Mouse (Mus musculus) lung, postnatal 4 days (tissue): ENCODE measurements around the gene Mad1l1.

Source experiments
- DNase-seq, 2 experiments: peaks; one replicate each; pipeline ENCODE4 v3.0.0; 2021

The Mad1l1 gene

GRCm38 (mm10) chr5:140123640-140124366, 197.5 kb downstream of the Mad1l1 start:
- no peak for DNase-seq

- DNase-seq: no peak
Observed at GRCm38 (mm10) chr5:140123194-140123593, 198.2 kb downstream of the Mad1l1 start.

GRCm38 (mm10) chr5:140121966-140122365, 199.4 kb downstream of the Mad1l1 start:
- no peak for DNase-seq

- DNase-seq: no peak
Observed at GRCm38 (mm10) chr5:140118921-140119320, 202.4 kb downstream of the Mad1l1 start.

- DNase-seq: no peak
Observed at GRCm38 (mm10) chr5:140117968-140118367, 203.4 kb downstream of the Mad1l1 start.

GRCm38 (mm10) chr5:140115434-140116271, 205.7 kb downstream of the Mad1l1 start:
- DNase-seq: peak; percentile 80 to 82

- no peak for DNase-seq
Observed at GRCm38 (mm10) chr5:140114512-140115060, 206.8 kb downstream of the Mad1l1 start.

GRCm38 (mm10) chr5:140113281-140113680, 208.1 kb downstream of the Mad1l1 start:
- DNase-seq: no peak

GRCm38 (mm10) chr5:140110024-140110423, 211.3 kb downstream of the Mad1l1 start:
- no peak for DNase-seq

GRCm38 (mm10) chr5:140107907-140108306, 213.4 kb downstream of the Mad1l1 start:
- peak in 1 of 2 experiments; percentile 29 for DNase-seq

- no peak for DNase-seq
Observed at GRCm38 (mm10) chr5:140106051-140106450, 215.3 kb downstream of the Mad1l1 start.

- DNase-seq: no peak
Observed at GRCm38 (mm10) chr5:140104891-140105290, 216.5 kb downstream of the Mad1l1 start.

GRCm38 (mm10) chr5:140102731-140103130, 218.6 kb downstream of the Mad1l1 start:
- DNase-seq: no peak

- DNase-seq: no peak
Observed at GRCm38 (mm10) chr5:140101409-140102009, 219.8 kb downstream of the Mad1l1 start.

- DNase-seq: no peak
Observed at GRCm38 (mm10) chr5:140098711-140099110, 222.6 kb downstream of the Mad1l1 start.

- no peak for DNase-seq
Observed at GRCm38 (mm10) chr5:140095203-140095602, 226.1 kb downstream of the Mad1l1 start.

GRCm38 (mm10) chr5:140093489-140093888, 227.9 kb downstream of the Mad1l1 start:
- DNase-seq: no peak

- peak; percentile 71 to 87 for DNase-seq
Observed at GRCm38 (mm10) chr5:140091601-140092000, 229.8 kb downstream of the Mad1l1 start.

GRCm38 (mm10) chr5:140089263-140089662, 232.1 kb downstream of the Mad1l1 start:
- no peak for DNase-seq

- DNase-seq: no peak
Observed at GRCm38 (mm10) chr5:140087242-140087641, 234.1 kb downstream of the Mad1l1 start.

GRCm38 (mm10) chr5:140084341-140084740, 237.0 kb downstream of the Mad1l1 start:
- DNase-seq: no peak

- DNase-seq: no peak
Observed at GRCm38 (mm10) chr5:140083911-140084310, 237.4 kb downstream of the Mad1l1 start.

- no peak for DNase-seq
Observed at GRCm38 (mm10) chr5:140082204-140082812, 239.0 kb downstream of the Mad1l1 start.
